Mouse (Mus musculus): ENCODE results near the gene Ypel2. TPM values are rescaled to one million over a fixed set of nuclear protein-coding genes. Genes with fewer than 3 reads are reported as not detected.

Gene Ypel2
- polyA plus RNA-seq, 1 experiment, result 2.1 TPM

GRCm38 (mm10) chr11:86949951-86950441 lies 43.5 kb downstream of the Ypel2 start:
- Histone ChIP-seq H3K27me3 (ENCODE audit: control insufficient read depth, insufficient read depth, low read length) (no peaks in the 10 kb centered on the region), H3K4me3 (ENCODE audit: extremely low read depth, insufficient read depth, insufficient read length) (no peak overlapping the region), H3K4me1 (ENCODE audit: control insufficient read depth, insufficient read depth, insufficient read length) (no peaks in the 10 kb centered on the region), H3K36me3 (ENCODE audit: control insufficient read depth, insufficient read depth, low read length) (no peaks in the 10 kb centered on the region; the same call in 1 of the 2 replicates), H3K27ac (ENCODE audit: insufficient read depth, low read length) (no peak overlapping the region)
- DNase-seq (ENCODE audit: low read depth in 1 of 2, low spot score in 2 of 2), result no peak
- TF ChIP-seq CTCF (IDR thresholded peaks at IDR 0.05; ENCODE audit: extremely low read depth, insufficient read depth, insufficient read length, insufficient replicate concordance), result no peak
- no peak for TF ChIP-seq POLR2A (IDR thresholded peaks at IDR 0.05; ENCODE audit: low read depth, low read length)
- WGBS, result 63% methylated on average over 9 of the region's 9 CpGs

GRCm38 (mm10) chr11:86946644-86947195 lies 46.8 kb downstream of the Ypel2 start:
- 88% methylated on average over 6 of the region's 6 CpGs for WGBS
- Histone ChIP-seq H3K4me1 (ENCODE audit: control insufficient read depth, insufficient read depth, insufficient read length) (no peaks in the 10 kb centered on the region), H3K27ac (ENCODE audit: insufficient read depth, low read length) (no peak overlapping the region), H3K4me3 (ENCODE audit: extremely low read depth, insufficient read depth, insufficient read length) (no peak overlapping the region), H3K27me3 (ENCODE audit: control insufficient read depth, insufficient read depth, low read length) (no peaks in the 10 kb centered on the region), H3K36me3 (ENCODE audit: control insufficient read depth, insufficient read depth, low read length) (peaks cover 9% of the 10 kb centered on the region)
- no peak for DNase-seq (ENCODE audit: low read depth in 1 of 2, low spot score in 2 of 2)
- TF ChIP-seq POLR2A (IDR thresholded peaks at IDR 0.05; ENCODE audit: low read depth, low read length), result no peak
- no peak for TF ChIP-seq CTCF (IDR thresholded peaks at IDR 0.05; ENCODE audit: extremely low read depth, insufficient read depth, insufficient read length, insufficient replicate concordance)

- no peak overlapping the region for H3K27ac ChIP-seq (ENCODE audit: insufficient read depth, low read length)
- no peak for TF ChIP-seq CTCF (IDR thresholded peaks at IDR 0.05; ENCODE audit: extremely low read depth, insufficient read depth, insufficient read length, insufficient replicate concordance)
- no peak for TF ChIP-seq POLR2A (IDR thresholded peaks at IDR 0.05; ENCODE audit: low read depth, low read length)
- WGBS, result 88% methylated on average over 6 of the region's 6 CpGs
- no peak for DNase-seq (ENCODE audit: low read depth in 1 of 2, low spot score in 2 of 2)
- H3K4me1 ChIP-seq (ENCODE audit: control insufficient read depth, insufficient read depth, insufficient read length), result no peaks in the 10 kb centered on the region
- H3K36me3 ChIP-seq (ENCODE audit: control insufficient read depth, insufficient read depth, low read length), result peaks cover 10% of the 10 kb centered on the region
- H3K4me3 ChIP-seq (ENCODE audit: extremely low read depth, insufficient read depth, insufficient read length), result no peak overlapping the region
- H3K27me3 ChIP-seq (ENCODE audit: control insufficient read depth, insufficient read depth, low read length), result no peaks in the 10 kb centered on the region
Observed at GRCm38 (mm10) chr11:86945933-86946332, 47.6 kb downstream of the Ypel2 start.

- H3K36me3 ChIP-seq (ENCODE audit: control insufficient read depth, insufficient read depth, low read length), result peaks cover 10% of the 10 kb centered on the region
- no peak overlapping the region for H3K27ac ChIP-seq (ENCODE audit: insufficient read depth, low read length)
- H3K27me3 ChIP-seq (ENCODE audit: control insufficient read depth, insufficient read depth, low read length), result no peaks in the 10 kb centered on the region
- H3K4me3 ChIP-seq (ENCODE audit: extremely low read depth, insufficient read depth, insufficient read length), result no peak overlapping the region
- 88% methylated on average over 8 of the region's 8 CpGs for WGBS
- no peaks in the 10 kb centered on the region for H3K4me1 ChIP-seq (ENCODE audit: control insufficient read depth, insufficient read depth, insufficient read length)
- DNase-seq (ENCODE audit: low read depth in 1 of 2, low spot score in 2 of 2), result no peak
- TF ChIP-seq POLR2A (IDR thresholded peaks at IDR 0.05; ENCODE audit: low read depth, low read length) (no peak), CTCF (IDR thresholded peaks at IDR 0.05; ENCODE audit: extremely low read depth, insufficient read depth, insufficient read length, insufficient replicate concordance) (no peak)
Observed at GRCm38 (mm10) chr11:86945058-86945457, 48.4 kb downstream of the Ypel2 start.

- no peak overlapping the region for H3K4me3 ChIP-seq (ENCODE audit: extremely low read depth, insufficient read depth, insufficient read length)
- 91% methylated on average over 8 of the region's 8 CpGs for WGBS
- no peak for DNase-seq (ENCODE audit: low read depth in 1 of 2, low spot score in 2 of 2)
- no peaks in the 10 kb centered on the region for H3K4me1 ChIP-seq (ENCODE audit: control insufficient read depth, insufficient read depth, insufficient read length)
- H3K27ac ChIP-seq (ENCODE audit: insufficient read depth, low read length), result no peak overlapping the region
- TF ChIP-seq CTCF (IDR thresholded peaks at IDR 0.05; ENCODE audit: extremely low read depth, insufficient read depth, insufficient read length, insufficient replicate concordance) (no peak), POLR2A (IDR thresholded peaks at IDR 0.05; ENCODE audit: low read depth, low read length) (no peak)
- H3K27me3 ChIP-seq (ENCODE audit: control insufficient read depth, insufficient read depth, low read length), result no peaks in the 10 kb centered on the region
- H3K36me3 ChIP-seq (ENCODE audit: control insufficient read depth, insufficient read depth, low read length), result peaks cover 10% of the 10 kb centered on the region
Observed at GRCm38 (mm10) chr11:86944539-86944938, 49.0 kb downstream of the Ypel2 start.

- no peak overlapping the region for H3K4me3 ChIP-seq (ENCODE audit: extremely low read depth, insufficient read depth, insufficient read length)
- no peaks in the 10 kb centered on the region for H3K4me1 ChIP-seq (ENCODE audit: control insufficient read depth, insufficient read depth, insufficient read length)
- no peak overlapping the region for H3K27ac ChIP-seq (ENCODE audit: insufficient read depth, low read length)
- no peak for TF ChIP-seq POLR2A (IDR thresholded peaks at IDR 0.05; ENCODE audit: low read depth, low read length)
- no peak for TF ChIP-seq CTCF (IDR thresholded peaks at IDR 0.05; ENCODE audit: extremely low read depth, insufficient read depth, insufficient read length, insufficient replicate concordance)
- no peaks in the 10 kb centered on the region for H3K27me3 ChIP-seq (ENCODE audit: control insufficient read depth, insufficient read depth, low read length)
- WGBS, result 87% methylated on average over 8 of the region's 8 CpGs
- no peak for DNase-seq (ENCODE audit: low read depth in 1 of 2, low spot score in 2 of 2)
- peaks cover 10% of the 10 kb centered on the region for H3K36me3 ChIP-seq (ENCODE audit: control insufficient read depth, insufficient read depth, low read length)
Observed at GRCm38 (mm10) chr11:86941904-86942303, 51.6 kb downstream of the Ypel2 start.

- DNase-seq (ENCODE audit: low read depth in 1 of 2, low spot score in 2 of 2), result no peak
Observed at GRCm38 (mm10) chr11:86939503-86939902, 54.0 kb downstream of the Ypel2 start.

More at GRCm38 (mm10) chr11:86939503-86939902, 54.0 kb downstream of the Ypel2 start:
- WGBS, result 87% methylated on average over 6 of the region's 6 CpGs
- TF ChIP-seq POLR2A (IDR thresholded peaks at IDR 0.05; ENCODE audit: low read depth, low read length), result no peak
- no peak for TF ChIP-seq CTCF (IDR thresholded peaks at IDR 0.05; ENCODE audit: extremely low read depth, insufficient read depth, insufficient read length, insufficient replicate concordance)
- Histone ChIP-seq H3K36me3 (ENCODE audit: control insufficient read depth, insufficient read depth, low read length) (peaks cover 9% of the 10 kb centered on the region), H3K27me3 (ENCODE audit: control insufficient read depth, insufficient read depth, low read length) (no peaks in the 10 kb centered on the region), H3K4me3 (ENCODE audit: extremely low read depth, insufficient read depth, insufficient read length) (no peak overlapping the region), H3K4me1 (ENCODE audit: control insufficient read depth, insufficient read depth, insufficient read length) (no peaks in the 10 kb centered on the region), H3K27ac (ENCODE audit: insufficient read depth, low read length) (no peak overlapping the region)
